Mouse (Mus musculus) stomach, postnatal 0 days (tissue): Measurements from ENCODE around the gene Ap3d1.

ENCODE experiments used
- CTCF ChIP-seq: IDR thresholded peaks from 2 replicates; pipeline ENCODE4 v1.5.1; 2016; ENCODE audit warnings: antibody characterized with exemption, low read depth, mild to moderate bottlenecking, moderate library complexity
- EP300 ChIP-seq: optimal IDR thresholded peaks from 2 replicates; pipeline ENCODE3; 2016; ENCODE audit warnings: antibody characterized with exemption

GRCm38 (mm10) chr10:80777123-80777522 lies 35.1 kb upstream of the Ap3d1 start:
- no peak for TF ChIP-seq CTCF
- no peak for TF ChIP-seq EP300
